Mouse (Mus musculus) heart, embryonic 13.5 days (tissue): ENCODE measurements around the gene Tnfrsf1b. TPM values are rescaled to one million over a fixed set of nuclear protein-coding genes. Genes with fewer than 3 reads are reported as not detected.

ENCODE experiments used
- ATAC-seq: fragments of 200-750 bp; cut with Nextera tagmentation; 2 replicates; pipeline ENCODE4 v1.8.0; 2017; ENCODE audit warnings: moderate TSS enrichment; ENCODE audit not compliant: insufficient number of reproducible peaks, low FRiP score, low TSS enrichment; ENCODE audit errors: extremely low read depth
- H3K27ac ChIP-seq: fragments of 300-500 bp; sonication (generic); replicated peaks from 2 replicates; pipeline ENCODE4 v1.5.1; 2015; ENCODE audit warnings: moderate library complexity, mild to moderate bottlenecking, inconsistent platforms
- H3K27me3 ChIP-seq: fragments of 300-500 bp; sonication (generic); replicated peaks from 2 replicates; pipeline ENCODE4 v1.6.1; 2015; ENCODE audit warnings: mild to moderate bottlenecking, inconsistent platforms
- H3K36me3 ChIP-seq: fragments of 300-500 bp; sonication (generic); 2 replicates; pipeline ENCODE4 v1.6.1; 2015; ENCODE audit warnings: mild to moderate bottlenecking, inconsistent platforms
- H3K4me1 ChIP-seq: fragments of 300-500 bp; sonication (generic); 2 replicates; pipeline ENCODE4 v1.6.1; 2015; ENCODE audit warnings: inconsistent platforms
- H3K4me2 ChIP-seq: fragments of 300-500 bp; sonication (generic); 2 replicates; pipeline ENCODE4 v1.6.1; 2015; ENCODE audit warnings: inconsistent platforms, mild to moderate bottlenecking, moderate library complexity
- H3K4me3 ChIP-seq: fragments of 300-500 bp; sonication (generic); 2 replicates; pipeline ENCODE4 v1.5.1; 2015; ENCODE audit warnings: moderate library complexity, mild to moderate bottlenecking, inconsistent platforms
- H3K9ac ChIP-seq: fragments of 300-500 bp; sonication (generic); 2 replicates; pipeline ENCODE4 v1.6.1; 2015; ENCODE audit warnings: inconsistent platforms, mild to moderate bottlenecking, moderate library complexity
- H3K9me3 ChIP-seq: fragments of 300-500 bp; sonication (generic); 2 replicates; pipeline ENCODE4 v1.6.1; 2016; ENCODE audit warnings: inconsistent platforms
- WGBS: fragments of 180-500 bp; shearing (Covaris S2); methylation state at CpG from one replicate; pipeline ENCODE4 v1.1.7; 2015; ENCODE audit warnings: mixed read lengths; 5-methylcytosine and 5-hydroxymethylcytosine counted together
- polyA plus RNA-seq: library from polyadenylated mRNA; unstranded; fragments of >200 nt; fragmentation: Nextera tagmentation; extraction: Ambion mirVana; gene quantifications from 2 replicates; pipeline ENCODE4 v1.2.1, GENCODE M21; 2015

The Tnfrsf1b gene
- polyA plus RNA-seq, 1 experiment from 2014 or later = 2.7 TPM

DNA sequence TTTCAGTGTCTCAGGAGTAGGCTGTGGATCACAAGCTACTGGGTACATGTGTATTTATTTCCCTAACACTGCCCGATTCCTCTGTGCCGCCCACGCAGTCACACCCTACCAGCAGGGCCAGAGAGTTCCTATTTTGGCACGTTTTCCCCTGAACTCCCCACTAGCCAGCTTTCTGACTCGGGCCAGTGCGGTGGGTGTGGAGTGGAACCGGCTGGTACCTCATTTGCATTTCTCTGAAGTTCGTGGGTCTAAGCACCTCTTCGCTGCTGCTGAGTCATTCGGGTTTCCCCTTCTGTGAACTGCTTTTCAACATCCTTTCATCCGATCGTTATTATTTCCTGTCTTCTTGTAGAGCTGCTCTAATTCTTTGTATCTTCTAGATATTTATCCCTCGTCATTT, 7.7 kb upstream of the Tnfrsf1b start:
- H3K4me1 ChIP-seq = no peaks in the 10 kb centered on the region
- no peak overlapping the region for H3K27ac ChIP-seq
- 43% methylated on average over 13 of the region's 13 CpGs for WGBS
- H3K4me2 ChIP-seq = 0 out of 2 replicates have a peak overlapping the region, but pooled peaks have one; percentile 4
- no peaks in the 10 kb centered on the region for H3K36me3 ChIP-seq
- H3K9me3 ChIP-seq = no peaks in the 10 kb centered on the region
- H3K27me3 ChIP-seq = 0 out of 2 replicates have a peak, but pooled peaks cover under 1% of the 10 kb centered on the region
- ATAC-seq = no peak
- no peak overlapping the region for H3K9ac ChIP-seq
- H3K4me3 ChIP-seq = no peak overlapping the region

- Histone ChIP-seq H3K4me2 (no peak overlapping the region), H3K4me3 (no peak overlapping the region), H3K36me3 (no peaks in the 10 kb centered on the region), H3K27me3 (peaks cover 15% of the 10 kb centered on the region), H3K4me1 (no peaks in the 10 kb centered on the region), H3K9ac (no peak overlapping the region), H3K9me3 (no peaks in the 10 kb centered on the region), H3K27ac (no peak overlapping the region)
- WGBS = 78% methylated on average over 8 of the region's 8 CpGs
- no peak for ATAC-seq
Observed at GRCm38 (mm10) chr4:145252611-145253010, 5.9 kb upstream of the Tnfrsf1b start.

DNA sequence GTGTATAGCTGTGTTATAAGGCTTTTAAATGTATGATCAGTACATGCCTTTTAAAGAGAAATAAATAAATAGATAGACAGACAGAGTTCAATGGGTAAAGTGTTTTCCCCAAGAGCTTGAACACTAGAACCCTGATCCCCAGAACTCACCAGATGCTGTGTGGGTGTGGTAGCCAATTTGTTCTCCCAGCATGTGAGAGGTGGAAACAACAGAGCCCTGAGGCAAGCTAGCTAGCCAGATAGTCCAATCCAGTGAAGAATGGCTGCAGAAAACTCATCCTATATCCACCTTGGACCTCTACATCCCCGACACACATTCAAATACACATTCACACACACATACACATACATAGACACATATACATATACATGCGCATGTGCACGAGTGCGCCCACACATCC, 4.9 kb upstream of the Tnfrsf1b start:
- Histone ChIP-seq H3K36me3 (no peaks in the 10 kb centered on the region), H3K4me3 (no peak overlapping the region), H3K9ac (no peak overlapping the region), H3K9me3 (no peaks in the 10 kb centered on the region), H3K27me3 (peaks cover 25% of the 10 kb centered on the region), H3K4me2 (no peak overlapping the region), H3K4me1 (peaks cover 5% of the 10 kb centered on the region), H3K27ac (no peak overlapping the region)
- 86% methylated on average over 4 of the region's 4 CpGs for WGBS
- ATAC-seq = no peak

GRCm38 (mm10) chr4:145250002-145250401, 3.3 kb upstream of the Tnfrsf1b start:
- Histone ChIP-seq H3K27me3 (peaks cover 41% of the 10 kb centered on the region), H3K4me1 (peaks cover 11% of the 10 kb centered on the region), H3K9me3 (no peaks in the 10 kb centered on the region), H3K27ac (no peak overlapping the region), H3K4me3 (no peak overlapping the region), H3K36me3 (no peaks in the 10 kb centered on the region), H3K4me2 (no peak overlapping the region), H3K9ac (no peak overlapping the region)
- ATAC-seq = no peak
- 56% methylated on average over 4 of the region's 4 CpGs for WGBS

DNA sequence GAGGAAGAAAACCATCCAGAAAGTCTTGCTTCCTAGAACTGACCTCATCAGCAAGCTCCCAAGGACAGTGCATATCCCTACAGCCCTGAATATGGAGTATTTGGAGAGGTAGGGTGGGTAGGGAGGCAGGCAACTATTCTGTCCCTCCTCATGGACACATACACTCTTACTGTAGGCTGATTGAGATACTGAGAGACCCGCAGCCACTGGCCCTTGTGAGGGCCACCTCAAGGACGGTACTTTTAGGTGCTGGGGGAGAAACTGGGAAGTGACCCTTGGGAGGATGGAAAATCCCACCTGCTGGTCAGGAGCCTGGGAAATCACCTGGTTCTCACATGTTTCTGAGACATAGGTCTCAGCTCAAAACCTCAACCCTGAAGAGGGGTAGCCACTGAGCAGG, 886 bp upstream of the Tnfrsf1b start:
- no peak overlapping the region for H3K27ac ChIP-seq
- no peak overlapping the region for H3K4me2 ChIP-seq
- H3K27me3 ChIP-seq = peaks cover 51% of the 10 kb centered on the region
- no peaks in the 10 kb centered on the region for H3K9me3 ChIP-seq
- no peaks in the 10 kb centered on the region for H3K36me3 ChIP-seq
- ATAC-seq = no peak
- H3K9ac ChIP-seq = no peak overlapping the region
- no peak overlapping the region for H3K4me3 ChIP-seq
- H3K4me1 ChIP-seq = peaks cover 11% of the 10 kb centered on the region
- WGBS = 58% methylated on average over 2 of the region's 2 CpGs

GRCm38 (mm10) chr4:145245581-145245980, 1.1 kb downstream of the Tnfrsf1b start:
- H3K36me3 ChIP-seq = no peaks in the 10 kb centered on the region
- peaks cover 51% of the 10 kb centered on the region for H3K27me3 ChIP-seq
- H3K27ac ChIP-seq = no peak overlapping the region
- H3K4me1 ChIP-seq = peaks cover 11% of the 10 kb centered on the region
- H3K9me3 ChIP-seq = no peaks in the 10 kb centered on the region
- no peak overlapping the region for H3K9ac ChIP-seq
- peak overlapping the region; percentile 62 for H3K4me3 ChIP-seq
- H3K4me2 ChIP-seq = peak overlapping the region; percentile 94
- 76% methylated on average over 3 of the region's 3 CpGs for WGBS
- ATAC-seq = no peak

DNA sequence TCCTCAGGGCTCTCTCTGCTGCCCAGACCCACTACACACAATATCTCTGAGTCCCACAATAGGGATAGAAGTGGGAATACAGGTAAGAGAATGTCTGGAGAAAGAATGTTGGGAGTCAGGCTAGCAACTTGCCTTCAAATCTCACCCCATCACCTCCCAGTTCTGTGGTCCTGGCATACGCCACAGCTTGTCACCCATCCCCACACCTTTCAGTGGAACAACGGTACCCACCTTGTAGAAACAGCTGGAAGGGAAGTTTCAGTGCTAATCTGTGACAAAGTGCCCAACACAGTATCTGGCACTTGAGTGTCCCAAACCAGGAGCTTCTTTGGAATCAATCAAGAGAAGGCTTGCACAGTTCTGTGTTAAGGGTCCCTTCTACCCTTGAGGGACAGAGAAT, 2.0 kb downstream of the Tnfrsf1b start:
- whole genome bisulfite sequencing = 71% methylated on average over 2 of the region's 2 CpGs
- ATAC-seq = no peak

DNA sequence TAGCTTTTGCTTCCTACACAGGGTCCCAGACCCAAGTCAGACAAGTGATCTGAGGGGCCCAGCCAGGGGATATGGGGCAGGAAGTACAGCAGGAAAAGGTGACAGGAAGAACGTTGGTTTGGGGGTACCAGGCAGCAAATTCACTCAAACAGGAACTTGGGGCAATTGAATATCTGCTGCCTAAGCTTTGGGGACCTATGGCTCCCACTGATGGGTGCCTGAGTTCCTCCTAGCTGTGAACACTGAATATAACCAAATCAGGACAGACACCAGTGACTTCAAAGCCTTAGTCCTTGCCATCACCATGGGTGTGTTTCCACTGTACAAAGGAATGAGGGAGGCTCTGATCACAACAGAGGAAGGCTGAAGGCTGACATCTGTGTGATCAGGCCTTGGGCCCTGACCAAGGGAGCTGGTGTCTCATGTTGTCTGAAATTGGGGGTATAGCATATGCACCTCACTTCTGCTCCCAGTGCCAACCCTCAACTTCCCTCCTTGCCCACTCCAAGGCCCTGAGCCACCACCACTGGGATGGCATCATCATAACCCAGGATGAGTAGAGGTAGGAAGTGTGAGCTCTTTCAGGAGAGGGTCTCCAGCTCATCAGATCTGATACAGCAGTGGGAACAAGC, 3.8 kb downstream of the Tnfrsf1b start:
- Histone ChIP-seq H3K4me1 (peaks cover 27% of the 10 kb centered on the region), H3K36me3 (no peaks in the 10 kb centered on the region), H3K27me3 (peaks cover 38% of the 10 kb centered on the region), H3K4me3 (no peak overlapping the region), H3K9ac (no peak overlapping the region), H3K9me3 (no peaks in the 10 kb centered on the region), H3K27ac (no peak overlapping the region), H3K4me2 (no peak overlapping the region)
- ATAC-seq = no peak
- 48% methylated on average over 1 of the region's 1 CpGs for WGBS

More for the DNA sequence above, 2.0 kb downstream of the Tnfrsf1b start:
- peaks cover 51% of the 10 kb centered on the region for H3K27me3 ChIP-seq
- no peaks in the 10 kb centered on the region for H3K36me3 ChIP-seq
- no peak overlapping the region for H3K4me2 ChIP-seq
- H3K27ac ChIP-seq = no peak overlapping the region
- peaks cover 16% of the 10 kb centered on the region for H3K4me1 ChIP-seq
- no peaks in the 10 kb centered on the region for H3K9me3 ChIP-seq
- H3K9ac ChIP-seq = no peak overlapping the region
- no peak overlapping the region for H3K4me3 ChIP-seq

DNA sequence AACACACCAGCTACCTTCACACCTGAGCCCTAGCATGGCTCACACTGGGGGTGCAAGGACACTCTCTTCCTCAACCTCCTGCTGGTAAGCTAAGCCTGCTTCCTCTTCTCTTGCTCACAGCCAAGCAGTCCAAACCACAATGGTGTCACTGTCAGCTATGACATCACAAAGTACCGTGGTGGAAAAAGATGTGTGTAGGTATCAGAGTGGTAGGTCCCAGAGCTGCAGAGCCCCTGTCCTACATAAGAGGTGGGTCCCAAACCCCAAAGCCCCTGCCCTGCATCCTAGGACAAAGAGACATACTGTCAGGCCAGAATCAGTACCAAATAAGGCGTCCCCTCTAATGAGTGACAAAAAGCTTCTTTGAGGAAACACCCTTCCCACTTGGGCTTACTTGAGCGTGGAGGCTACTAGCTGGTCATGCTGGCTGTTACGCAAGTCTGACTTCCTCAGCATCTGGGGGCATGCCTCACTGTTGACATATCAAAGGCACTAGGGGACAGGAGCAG, 5.9 kb downstream of the Tnfrsf1b start:
- no peak overlapping the region for H3K27ac ChIP-seq

DNA sequence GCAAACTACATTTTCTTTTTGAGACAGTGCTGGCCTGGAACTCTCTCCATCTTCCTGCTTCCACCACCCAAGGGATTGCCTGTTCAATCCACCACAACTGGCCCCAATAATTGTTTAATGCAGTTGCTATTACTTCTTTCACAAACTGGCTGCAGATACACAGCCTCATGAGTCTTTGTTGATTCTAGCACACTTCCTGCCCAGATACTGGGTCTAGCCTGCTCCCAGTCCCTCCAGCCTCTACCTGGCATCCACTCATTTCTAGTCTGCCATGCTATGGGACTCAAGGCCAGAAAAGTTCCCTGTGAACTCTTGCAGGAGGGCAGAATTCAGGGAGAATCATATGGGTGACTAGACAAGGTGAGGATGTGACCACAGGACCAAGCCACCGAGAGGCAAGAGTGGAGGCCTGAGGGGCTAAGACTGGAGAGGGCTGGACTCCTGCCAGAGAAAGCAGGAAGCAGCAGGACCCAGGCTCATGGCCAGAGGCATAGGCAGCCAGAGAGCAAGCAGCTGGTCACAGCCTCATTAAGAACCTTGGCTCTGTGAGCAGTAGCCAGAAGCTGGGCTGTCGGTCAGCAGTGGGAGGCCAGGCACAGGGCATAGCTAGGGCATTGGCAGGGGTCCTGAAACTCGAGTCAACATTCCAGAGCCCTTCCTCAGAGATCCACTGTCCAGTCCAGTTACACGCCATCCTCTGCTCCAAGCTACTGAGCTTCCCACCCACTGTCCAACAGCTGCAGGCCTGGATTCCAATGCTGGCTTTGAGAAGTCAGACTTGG, 7.4 kb downstream of the Tnfrsf1b start:
- H3K4me1 ChIP-seq = peaks cover 21% of the 10 kb centered on the region
- no peaks in the 10 kb centered on the region for H3K36me3 ChIP-seq
- peak; percentile 33; the same call in 1 of the 2 replicates for ATAC-seq
- H3K4me3 ChIP-seq = no peak overlapping the region
- WGBS = 23% methylated on average over 4 of the region's 4 CpGs
- H3K27ac ChIP-seq = peak overlapping the region; percentile 80
- H3K4me2 ChIP-seq = no peak overlapping the region
- no peaks in the 10 kb centered on the region for H3K9me3 ChIP-seq
- H3K27me3 ChIP-seq = peaks cover 2% of the 10 kb centered on the region
- H3K9ac ChIP-seq = no peak overlapping the region

More for the DNA sequence above, 5.9 kb downstream of the Tnfrsf1b start:
- H3K4me1 ChIP-seq = peaks cover 21% of the 10 kb centered on the region
- no peaks in the 10 kb centered on the region for H3K36me3 ChIP-seq
- H3K9me3 ChIP-seq = no peaks in the 10 kb centered on the region
- no peak overlapping the region for H3K4me2 ChIP-seq
- ATAC-seq = no peak
- H3K27me3 ChIP-seq = peaks cover 18% of the 10 kb centered on the region
- no peak overlapping the region for H3K4me3 ChIP-seq
- WGBS = 66% methylated on average over 4 of the region's 4 CpGs
- no peak overlapping the region for H3K9ac ChIP-seq

DNA sequence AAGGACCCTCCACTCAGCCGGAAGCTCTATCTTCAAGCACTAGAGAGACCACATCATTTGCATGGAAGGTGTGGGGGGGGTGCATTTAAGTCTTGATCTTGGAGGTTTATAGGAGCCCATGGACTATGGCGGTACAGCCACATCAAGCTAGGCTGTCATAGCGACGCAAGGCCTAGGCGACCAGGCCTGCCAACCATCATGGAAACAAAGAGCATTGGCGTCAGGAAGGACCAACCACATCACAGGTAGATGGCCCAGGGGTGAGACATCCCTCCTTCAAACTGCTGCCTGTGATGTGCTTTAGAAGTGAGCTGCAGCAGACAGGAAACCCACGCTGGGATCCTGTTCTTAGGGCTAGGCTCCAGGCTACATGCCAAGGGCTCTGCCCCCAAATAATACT, 10.6 kb downstream of the Tnfrsf1b start:
- no peak for ATAC-seq
- WGBS = 75% methylated on average over 7 of the region's 7 CpGs
- no peak overlapping the region for H3K9ac ChIP-seq
- H3K4me3 ChIP-seq = no peak overlapping the region
- peaks cover 30% of the 10 kb centered on the region for H3K4me1 ChIP-seq
- no peaks in the 10 kb centered on the region for H3K36me3 ChIP-seq
- no peak overlapping the region for H3K4me2 ChIP-seq
- H3K9me3 ChIP-seq = no peaks in the 10 kb centered on the region
- no peaks in the 10 kb centered on the region for H3K27me3 ChIP-seq
- no peak overlapping the region for H3K27ac ChIP-seq
